Mouse (Mus musculus): ENCODE results near the gene Nek2.

Nek2 gene

GRCm38 (mm10) chr1:191814935-191815334 lies 6.3 kb upstream of the Nek2 start:
- DNase-seq (ENCODE audit: low spot score), result no peak

- DNase-seq (ENCODE audit: low spot score), result no peak
Measured at GRCm38 (mm10) chr1:191816596-191816995, 4.6 kb upstream of the Nek2 start.

- peak; percentile 95 for DNase-seq (ENCODE audit: low spot score)
Measured at GRCm38 (mm10) chr1:191817418-191818144, 3.7 kb upstream of the Nek2 start.

GRCm38 (mm10) chr1:191818145-191818631 lies 3.1 kb upstream of the Nek2 start:
- DNase-seq (ENCODE audit: low spot score), result no peak

GRCm38 (mm10) chr1:191819026-191819425 lies 2.2 kb upstream of the Nek2 start:
- no peak for DNase-seq (ENCODE audit: low spot score)

- no peak for DNase-seq (ENCODE audit: low spot score)
Measured at GRCm38 (mm10) chr1:191820951-191821325, 306 bp upstream of the Nek2 start.

GRCm38 (mm10) chr1:191829124-191829523 lies 7.9 kb downstream of the Nek2 start:
- DNase-seq (ENCODE audit: low spot score), result no peak

GRCm38 (mm10) chr1:191833396-191833795 lies 12.2 kb downstream of the Nek2 start:
- no peak for DNase-seq (ENCODE audit: low spot score)

- DNase-seq (ENCODE audit: low spot score), result peak; percentile 87
Measured at GRCm38 (mm10) chr1:191834825-191835224, 13.6 kb downstream of the Nek2 start.

GRCm38 (mm10) chr1:191836318-191836985 lies 15.2 kb downstream of the Nek2 start:
- no peak for DNase-seq (ENCODE audit: low spot score)

GRCm38 (mm10) chr1:191837691-191838090 lies 16.4 kb downstream of the Nek2 start:
- DNase-seq (ENCODE audit: low spot score), result no peak

- DNase-seq (ENCODE audit: low spot score), result peak; percentile 63
Measured at GRCm38 (mm10) chr1:191838994-191839741, 17.9 kb downstream of the Nek2 start.

- DNase-seq (ENCODE audit: low spot score), result no peak
Measured at GRCm38 (mm10) chr1:191840774-191841565, 19.7 kb downstream of the Nek2 start.

- DNase-seq (ENCODE audit: low spot score), result no peak
Measured at GRCm38 (mm10) chr1:191842247-191842646, 21.0 kb downstream of the Nek2 start.

GRCm38 (mm10) chr1:191846667-191847066 lies 25.4 kb downstream of the Nek2 start:
- DNase-seq (ENCODE audit: low spot score), result no peak

- no peak for DNase-seq (ENCODE audit: low spot score)
Measured at GRCm38 (mm10) chr1:191849501-191849900, 28.3 kb downstream of the Nek2 start.

GRCm38 (mm10) chr1:191853442-191853841 lies 32.2 kb downstream of the Nek2 start:
- peak; percentile 24 for DNase-seq (ENCODE audit: low spot score)

- no peak for DNase-seq (ENCODE audit: low spot score)
Measured at GRCm38 (mm10) chr1:191854716-191855115, 33.5 kb downstream of the Nek2 start.

- peak; percentile 36 for DNase-seq (ENCODE audit: low spot score)
Measured at GRCm38 (mm10) chr1:191855136-191855878, 34.1 kb downstream of the Nek2 start.

GRCm38 (mm10) chr1:191856886-191857651 lies 35.8 kb downstream of the Nek2 start:
- DNase-seq (ENCODE audit: low spot score), result no peak
